In genomic region chr5:38097501-38098093, GRCm38 (mm10) we compare ENCODE assay signal across 11 mouse cellular contexts. TPM values are rescaled to one million over a fixed set of nuclear protein-coding genes. Genes with fewer than 3 reads are reported as not detected.
DNase-seq lines count a peak whose midpoint lies in the region; ATAC-seq and TF ChIP-seq lines count a peak whose summit lies in the region.
"Had no signal": no experiment of that assay in that cellular context is flagged by ENCODE, and none has a peak within 500 bp of the region (broad histone marks: within the 10 kb centered on the region; RNA-seq: fewer than 3 reads in every experiment).

No protein-coding gene starts in this region.

- no peak overlapping the region for H3K4me2 ChIP-seq in midbrain, postnatal 0 days (ENCODE audit: low read depth, low read length, poor library complexity, severe bottlenecking)
- H3K4me2 ChIP-seq in heart, embryonic 11.5 days: no peak overlapping the region
- H3K4me2 ChIP-seq: lung, embryonic 15.5 days; neural tube, embryonic 12.5 days had no signal

- no peak overlapping the region for H3K9ac ChIP-seq in heart, adult 2 months (ENCODE audit: low read depth, low read length)
- H3K9ac ChIP-seq in midbrain, postnatal 0 days (replicated peaks; ENCODE audit: low read length, poor library complexity, severe bottlenecking): no peak overlapping the region
- no peak overlapping the region for H3K9ac ChIP-seq in heart, embryonic 11.5 days (ENCODE audit: low read depth, low read length)
- H3K9ac ChIP-seq: lung, embryonic 15.5 days; neural tube, embryonic 12.5 days had no signal

- DNase-seq in heart, adult 2 months: no peak
- DNase-seq in heart, adult 11 months: no peak
- peak; percentile 10 for DNase-seq in lung, postnatal 25 days (ENCODE audit: low spot score)
- DNase-seq in lung, adult 18-20 months: no peak
- peak; percentile 25 for DNase-seq in R1 (ENCODE audit: low read depth, low spot score)
- DNase-seq in midbrain, postnatal 0 days (ENCODE audit: low spot score): peak; percentile 72
- no peak for DNase-seq in neural tube, embryonic 10.5 days (ENCODE audit: extremely low spot score, low spot score)
- DNase-seq: layer of hippocampus, adult 9-11 months had no signal

- no peaks in the 10 kb centered on the region for H3K9me3 ChIP-seq in midbrain, postnatal 0 days (ENCODE audit: low read length)
- no peaks in the 10 kb centered on the region for H3K9me3 ChIP-seq in heart, embryonic 11.5 days (replicated peaks; ENCODE audit: control insufficient read depth, low read length)
- H3K9me3 ChIP-seq: lung, embryonic 15.5 days; neural tube, embryonic 12.5 days had no signal

- H3K4me3 ChIP-seq in heart, adult 2 months: no peak overlapping the region
- H3K4me3 ChIP-seq in midbrain, postnatal 0 days (ENCODE audit: low read depth, low read length): no peak overlapping the region
- no peak overlapping the region for H3K4me3 ChIP-seq in heart, embryonic 11.5 days (ENCODE audit: low read depth, low read length)
- H3K4me3 ChIP-seq: lung, embryonic 15.5 days; neural tube, embryonic 12.5 days had no signal

- TF ChIP-seq POLR2A in heart, adult 2 months (IDR thresholded peaks at IDR 0.05; ENCODE audit: insufficient read depth, low read depth, low read length): no peak

- TF ChIP-seq CTCF in heart, adult 2 months (IDR thresholded peaks at IDR 0.05): peak; percentile 57
- peak; percentile 78 for TF ChIP-seq CTCF in midbrain, postnatal 0 days (IDR thresholded peaks at IDR 0.05)

- no peak for TF ChIP-seq EP300 in heart, adult 2 months (IDR thresholded peaks at IDR 0.05; ENCODE audit: insufficient read depth, low read depth, low read length)

- H3K27me3 ChIP-seq in heart, adult 2 months (ENCODE audit: control insufficient read depth, insufficient read depth, low read length): no peaks in the 10 kb centered on the region
- H3K27me3 ChIP-seq in midbrain, postnatal 0 days (ENCODE audit: insufficient read depth, low read length): no peaks in the 10 kb centered on the region
- H3K27me3 ChIP-seq in heart, embryonic 11.5 days (ENCODE audit: control insufficient read depth, insufficient read depth, low read length): no peaks in the 10 kb centered on the region
- H3K27me3 ChIP-seq: lung, embryonic 15.5 days; neural tube, embryonic 12.5 days had no signal

- 0 out of 2 replicates have a peak, but pooled peaks have one; percentile 36 for ATAC-seq in midbrain, postnatal 0 days (ENCODE audit: low FRiP score)
- no peak for ATAC-seq in heart, embryonic 11.5 days (replicated peaks; ENCODE audit: insufficient number of reproducible peaks, low FRiP score, low TSS enrichment)

- no peaks in the 10 kb centered on the region for H3K4me1 ChIP-seq in heart, adult 2 months (ENCODE audit: control insufficient read depth, insufficient read depth, low read length)
- H3K4me1 ChIP-seq in midbrain, postnatal 0 days (ENCODE audit: insufficient read depth, low read length): no peaks in the 10 kb centered on the region
- no peaks in the 10 kb centered on the region for H3K4me1 ChIP-seq in heart, embryonic 11.5 days (ENCODE audit: control insufficient read depth, insufficient read depth, low read length)
- H3K4me1 ChIP-seq: lung, embryonic 15.5 days; neural tube, embryonic 12.5 days had no signal

- H3K36me3 ChIP-seq in heart, adult 2 months (ENCODE audit: control insufficient read depth, insufficient read depth, low read length): no peaks in the 10 kb centered on the region
- H3K36me3 ChIP-seq in midbrain, postnatal 0 days (ENCODE audit: insufficient read depth, low read length): no peaks in the 10 kb centered on the region
- H3K36me3 ChIP-seq in heart, embryonic 11.5 days (ENCODE audit: control insufficient read depth, insufficient read depth, low read length): no peaks in the 10 kb centered on the region
- H3K36me3 ChIP-seq: lung, embryonic 15.5 days; neural tube, embryonic 12.5 days had no signal

- 76% methylated on average over 4 of the region's 4 CpGs for WGBS in heart, adult 2 months
- WGBS in midbrain, postnatal 0 days: 66% methylated on average over 4 of the region's 4 CpGs
- WGBS in heart, embryonic 11.5 days (ENCODE audit: insufficient replicate concordance): 63% methylated on average over 4 of the region's 4 CpGs

- H3K27ac ChIP-seq in heart, adult 2 months: no peak overlapping the region
- no peak overlapping the region for H3K27ac ChIP-seq in midbrain, postnatal 0 days (ENCODE audit: low read depth, low read length)
- H3K27ac ChIP-seq in heart, embryonic 11.5 days (ENCODE audit: low read depth, low read length): no peak overlapping the region
- H3K27ac ChIP-seq: lung, embryonic 15.5 days; neural tube, embryonic 12.5 days had no signal

- no peaks in the 10 kb centered on the region for H3K79me2 ChIP-seq in heart, adult 2 months (replicated peaks; ENCODE audit: control insufficient read depth, insufficient read depth, low read length)

- intact Hi-C loops in heart, adult 2 months (cut with DNase I): loop anchor here (5.0 kb wide), 1 partner anchor 100 kb away; no protein-coding TSS in a partner anchor

RNA-seq across cellular contexts. Expression of gene Stx18, which starts 59.1 kb away (rescaled TPM):
- total RNA-seq in heart, adult 2 months (2021): 10 to 100 TPM; 15.9 to 18.5 TPM
- polyA plus RNA-seq in heart, adult 2 months (2012; rRNA removed): 12.1 and 14.9 TPM in 2 replicates
- 14.0 and 20.8 TPM in 2 replicates for total RNA-seq in midbrain, postnatal 0 days (2014; rRNA removed)
- polyA plus RNA-seq in midbrain, postnatal 0 days (2015; fragmentation: Nextera tagmentation; extraction: Ambion mirVana): 24.4 and 26.1 TPM in 2 replicates
- 40.4 and 40.8 TPM in 2 replicates for polyA plus RNA-seq in heart, embryonic 11.5 days (2014; fragmentation: Nextera tagmentation; extraction: Ambion mirVana)

Comparison
In these comparisons a context has a peak if more than half of its experiments do, and no peak if none do; other contexts are left out.
1. DNase-seq: peak in lung, postnatal 25 days (single experiment), R1 (single experiment) and midbrain, postnatal 0 days (single experiment); none in heart, adult 2 months (0 of 2), heart, adult 11 months (single experiment), lung, adult 18-20 months (0 of 2) and neural tube, embryonic 10.5 days (single experiment).